Mouse (Mus musculus) small intestine, adult 2 months (tissue): ENCODE results near the gene 6030468B19Rik.

Experiments used
- CTCF ChIP-seq: fragments of 200-500 bp; IDR thresholded peaks from 2 replicates; pipeline ENCODE4 v1.5.1; 2012; ENCODE audit warnings: low read depth, mild to moderate bottlenecking, control low read depth, inconsistent platforms, low read length, moderate library complexity, mixed read lengths; ENCODE audit not compliant: insufficient replicate concordance, insufficient read length; ENCODE audit errors: extremely low read depth
- POLR2A ChIP-seq: fragments of 200-500 bp; IDR thresholded peaks from 2 replicates; pipeline ENCODE4 v1.6.1; 2012; ENCODE audit warnings: low read depth, mild to moderate bottlenecking, control low read depth, inconsistent platforms, low read length, moderate library complexity

GRCm38 (mm10) chr11:117766275-117766674, 31.2 kb upstream of the 6030468B19Rik start:
- TF ChIP-seq CTCF (no peak), POLR2A (no peak)
